ENCODE assay signal across 7 mouse cellular contexts in genomic region chr7:5125549-5126406, GRCm38 (mm10). TPM values are rescaled to one million over a fixed set of nuclear protein-coding genes. Genes with fewer than 3 reads are reported as not detected.
DNase-seq lines count a peak whose midpoint lies in the region; ATAC-seq and TF ChIP-seq lines count a peak whose summit lies in the region.

TSS of gene Rasl2-9 (minus strand) at chr7:5125950.

- no peaks in the 10 kb centered on the region for H3K27me3 ChIP-seq in heart, embryonic 11.5 days (ENCODE audit: control insufficient read depth, insufficient read depth, low read length)
- H3K27me3 ChIP-seq in kidney, embryonic 16.5 days (ENCODE audit: insufficient read depth, low read length), result no peaks in the 10 kb centered on the region; the same call in 1 of the 2 replicates
- no peaks in the 10 kb centered on the region for H3K27me3 ChIP-seq in limb, embryonic 15.5 days
- no peaks in the 10 kb centered on the region for H3K27me3 ChIP-seq in midbrain, embryonic 16.5 days (ENCODE audit: control insufficient read depth, insufficient read depth, low read depth, low read length)
- 0 out of 2 replicates have a peak, but pooled peaks cover 3% of the 10 kb centered on the region for H3K27me3 ChIP-seq in spleen, adult 2 months (ENCODE audit: control insufficient read depth, insufficient read depth, low read length)

- H3K4me2 ChIP-seq in heart, embryonic 11.5 days, result peak within 1 kb of the TSS; percentile 74
- peak within 1 kb of the TSS; percentile 69 for H3K4me2 ChIP-seq in kidney, embryonic 16.5 days (replicated peaks; ENCODE audit: low read depth, low read length)
- peak within 1 kb of the TSS; percentile 48 for H3K4me2 ChIP-seq in limb, embryonic 15.5 days
- peak within 1 kb of the TSS; percentile 66 for H3K4me2 ChIP-seq in midbrain, embryonic 16.5 days (ENCODE audit: low read length)

- TF ChIP-seq POLR2A in spleen, adult 2 months (IDR thresholded peaks at IDR 0.05; ENCODE audit: low read depth, low read length), result no peak

- 16% methylated on average over 40 of the region's 42 CpGs for WGBS in heart, embryonic 11.5 days (ENCODE audit: insufficient replicate concordance)
- WGBS in kidney, embryonic 16.5 days, result 19% methylated on average over 42 of the region's 42 CpGs
- 17% methylated on average over 42 of the region's 42 CpGs for WGBS in limb, embryonic 15.5 days
- WGBS in midbrain, embryonic 16.5 days, result 21% methylated on average over 40 of the region's 42 CpGs
- 16% methylated on average over 42 of the region's 42 CpGs for WGBS in spleen, adult 2 months

- H3K4me1 ChIP-seq in brown adipose tissue, adult 24 weeks (ENCODE audit: control insufficient read depth, insufficient read depth, insufficient read length, low read length), result no peaks in the 10 kb centered on the region
- H3K4me1 ChIP-seq in heart, embryonic 11.5 days (ENCODE audit: control insufficient read depth, insufficient read depth, low read length), result no peaks in the 10 kb centered on the region
- peaks cover 4% of the 10 kb centered on the region; the same call in 1 of the 2 replicates for H3K4me1 ChIP-seq in kidney, embryonic 16.5 days (ENCODE audit: insufficient read depth, low read length)
- 0 out of 2 replicates have a peak, but pooled peaks cover 3% of the 10 kb centered on the region for H3K4me1 ChIP-seq in limb, embryonic 15.5 days
- no peaks in the 10 kb centered on the region for H3K4me1 ChIP-seq in midbrain, embryonic 16.5 days (ENCODE audit: control insufficient read depth, insufficient read depth, low read length)
- 0 out of 2 replicates have a peak, but pooled peaks cover 2% of the 10 kb centered on the region for H3K4me1 ChIP-seq in spleen, adult 2 months (ENCODE audit: control insufficient read depth, insufficient read depth, insufficient read length)

- peak; percentile 78 for TF ChIP-seq CTCF in spleen, adult 2 months (IDR thresholded peaks at IDR 0.05; ENCODE audit: extremely low read depth, insufficient read depth, insufficient read length, insufficient replicate concordance)

- DNase-seq in spleen, adult 2 months (ENCODE audit: low read depth in 1 of 2, low spot score in 2 of 2), result peak; percentile 21 to 77

- H3K9me3 ChIP-seq in heart, embryonic 11.5 days (replicated peaks; ENCODE audit: control insufficient read depth, low read length), result no peaks in the 10 kb centered on the region
- H3K9me3 ChIP-seq in kidney, embryonic 16.5 days (ENCODE audit: low read length), result no peaks in the 10 kb centered on the region
- no peaks in the 10 kb centered on the region for H3K9me3 ChIP-seq in limb, embryonic 15.5 days
- no peaks in the 10 kb centered on the region for H3K9me3 ChIP-seq in midbrain, embryonic 16.5 days (replicated peaks; ENCODE audit: control insufficient read depth, low read length, poor library complexity, severe bottlenecking)

- H3K27ac ChIP-seq in brown adipose tissue, adult 24 weeks (replicated peaks; ENCODE audit: low read depth, low read length), result peak within 1 kb of the TSS; percentile 55
- H3K27ac ChIP-seq in heart, embryonic 11.5 days (ENCODE audit: low read depth, low read length), result no peak within 1 kb of the TSS
- H3K27ac ChIP-seq in kidney, embryonic 16.5 days (ENCODE audit: low read length), result no peak within 1 kb of the TSS
- H3K27ac ChIP-seq in limb, embryonic 15.5 days, result no peak within 1 kb of the TSS
- no peak within 1 kb of the TSS for H3K27ac ChIP-seq in midbrain, embryonic 16.5 days (ENCODE audit: low read length)
- H3K27ac ChIP-seq in spleen, adult 2 months (ENCODE audit: insufficient read depth, low read length), result peak within 1 kb of the TSS; percentile 42; the same call in 1 of the 2 replicates

- H3K36me3 ChIP-seq in heart, embryonic 11.5 days (ENCODE audit: control insufficient read depth, insufficient read depth, low read length), result no peaks in the 10 kb centered on the region
- H3K36me3 ChIP-seq in kidney, embryonic 16.5 days (ENCODE audit: insufficient read depth, low read length), result no peaks in the 10 kb centered on the region
- no peaks in the 10 kb centered on the region for H3K36me3 ChIP-seq in limb, embryonic 15.5 days
- H3K36me3 ChIP-seq in midbrain, embryonic 16.5 days (ENCODE audit: control insufficient read depth, insufficient read depth, low read length), result no peaks in the 10 kb centered on the region
- H3K36me3 ChIP-seq in spleen, adult 2 months (ENCODE audit: control insufficient read depth, insufficient read depth, low read length), result no peaks in the 10 kb centered on the region

- peak; percentile 78 for ATAC-seq in erythroblast, adult 5-6 weeks (replicated peaks; ENCODE audit: low FRiP score, poor library complexity, severe bottlenecking)
- ATAC-seq in heart, embryonic 11.5 days (replicated peaks; ENCODE audit: insufficient number of reproducible peaks, low FRiP score, low TSS enrichment), result peak; percentile 55
- peak; percentile 91 for ATAC-seq in kidney, embryonic 16.5 days (ENCODE audit: low FRiP score, low TSS enrichment)
- ATAC-seq in limb, embryonic 15.5 days (ENCODE audit: insufficient number of reproducible peaks, low FRiP score, low TSS enrichment, low read depth), result no peak
- ATAC-seq in midbrain, embryonic 16.5 days, result peak; percentile 91

- peak within 1 kb of the TSS; percentile 59 for H3K4me3 ChIP-seq in brown adipose tissue, adult 24 weeks (ENCODE audit: insufficient read depth, low read depth, low read length)
- H3K4me3 ChIP-seq in heart, embryonic 11.5 days (ENCODE audit: low read depth, low read length), result peak within 1 kb of the TSS; percentile 37
- peak within 1 kb of the TSS; percentile 46 for H3K4me3 ChIP-seq in kidney, embryonic 16.5 days (ENCODE audit: low read length)
- H3K4me3 ChIP-seq in limb, embryonic 15.5 days, result peak within 1 kb of the TSS; percentile 31
- peak within 1 kb of the TSS; percentile 43 for H3K4me3 ChIP-seq in midbrain, embryonic 16.5 days (ENCODE audit: low read depth, low read length)
- H3K4me3 ChIP-seq in spleen, adult 2 months (ENCODE audit: extremely low read depth, insufficient read depth, insufficient read length), result peak within 1 kb of the TSS; percentile 60

- peak within 1 kb of the TSS; percentile 70; the same call in 1 of the 2 replicates for H3K9ac ChIP-seq in heart, embryonic 11.5 days (ENCODE audit: low read depth, low read length)
- H3K9ac ChIP-seq in kidney, embryonic 16.5 days (replicated peaks; ENCODE audit: low read length), result peak within 1 kb of the TSS; percentile 64
- H3K9ac ChIP-seq in limb, embryonic 15.5 days, result peak within 1 kb of the TSS; percentile 4
- peak within 1 kb of the TSS; percentile 65 for H3K9ac ChIP-seq in midbrain, embryonic 16.5 days (ENCODE audit: low read depth, low read length)

RNA-seq across cellular contexts. Expression of gene Rasl2-9, which starts in this region (rescaled TPM):
- polyA plus RNA-seq in brown adipose tissue, adult 24 weeks (2012; ENCODE audit: insufficient read depth, insufficient read length, missing spikeins), result 7.6 and 8.1 TPM in 2 replicates
- not detected in 2 replicates for total RNA-seq in erythroblast, adult 5-6 weeks (2015; ENCODE audit: low replicate concordance)
- total RNA-seq in erythroblast, adult 5-6 weeks (2017; ENCODE audit: low replicate concordance), result not detected in 2 replicates
- 1.3 and 1.8 TPM in 2 replicates for polyA plus RNA-seq in heart, embryonic 11.5 days (2014; fragmentation: Nextera tagmentation; extraction: Ambion mirVana)
- polyA plus RNA-seq in kidney, embryonic 16.5 days (2015; fragmentation: Nextera tagmentation; extraction: Ambion mirVana), result 0.23 and 0.69 TPM in 2 replicates
- polyA plus RNA-seq in limb, embryonic 15.5 days (2015; fragmentation: Nextera tagmentation; extraction: Ambion mirVana), result 0.59 and 0.63 TPM in 2 replicates
- 0.89 and 0.98 TPM in 2 replicates for polyA plus RNA-seq in midbrain, embryonic 16.5 days (2015; fragmentation: Nextera tagmentation; extraction: Ambion mirVana)
- polyA plus RNA-seq in spleen, adult 2 months (2012; rRNA removed), result 0.21 and 0.43 TPM in 2 replicates

Comparison
In these comparisons a context has a peak if more than half of its experiments do, and no peak if none do; other contexts are left out.
1. Peak in ATAC-seq in erythroblast, adult 5-6 weeks; RNA of the gene not detected or under 1 TPM.
2. Peak in ATAC-seq, H3K4me3 ChIP-seq, H3K9ac ChIP-seq and H3K4me2 ChIP-seq in kidney, embryonic 16.5 days; RNA of the gene not detected or under 1 TPM.
3. Peak in ATAC-seq, H3K4me3 ChIP-seq, H3K9ac ChIP-seq and H3K4me2 ChIP-seq in midbrain, embryonic 16.5 days; RNA of the gene not detected or under 1 TPM.
4. Peak in DNase-seq, H3K4me3 ChIP-seq and H3K27ac ChIP-seq in spleen, adult 2 months; RNA of the gene not detected or under 1 TPM.
5. H3K9ac ChIP-seq: peak in every context shown above with its lines; median percentile 70 in heart, embryonic 11.5 days; 65 in midbrain, embryonic 16.5 days; 64 in kidney, embryonic 16.5 days; 4 in limb, embryonic 15.5 days.